25 mouse cellular contexts compared by ENCODE assay signal in the genomic region with DNA sequence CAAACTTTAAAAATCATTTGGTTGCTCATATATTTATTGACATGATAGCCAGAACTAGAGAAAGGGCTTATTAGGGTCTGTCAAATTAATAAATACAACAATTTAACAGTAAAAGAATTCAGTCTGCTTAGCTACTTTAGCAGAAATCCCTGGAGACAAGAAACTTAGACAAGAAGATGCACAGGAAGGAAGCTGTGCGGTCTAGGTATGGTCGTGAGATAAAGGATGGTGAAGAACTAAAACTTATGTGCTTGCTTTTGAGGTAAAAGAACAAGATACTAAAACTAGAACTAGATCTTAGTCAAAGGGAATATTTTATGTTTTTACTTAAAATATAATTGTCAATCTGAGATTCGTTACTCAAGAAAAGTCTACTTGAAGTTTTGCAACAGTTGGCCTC. TPM values are rescaled to one million over a fixed set of nuclear protein-coding genes. Genes with fewer than 3 reads are reported as not detected.
DNase-seq lines count a peak whose midpoint lies in the region; ATAC-seq and TF ChIP-seq lines count a peak whose summit lies in the region.
"Had no signal": no experiment of that assay in that cellular context is flagged by ENCODE, and none has a peak within 500 bp of the region (broad histone marks: within the 10 kb centered on the region; RNA-seq: fewer than 3 reads in every experiment).

No protein-coding gene starts in this region.

- no peak overlapping the region for H3K4me3 ChIP-seq in layer of hippocampus, adult 2 months
- H3K4me3 ChIP-seq in kidney, embryonic 14.5 days (ENCODE audit: low read length): no peak overlapping the region
- H3K4me3 ChIP-seq: embryonic facial prominence, embryonic 13.5 days; embryonic facial prominence, embryonic 15.5 days; erythroblast, embryonic 14.5 days; forebrain, embryonic 10.5 days; forebrain, embryonic 12.5 days had no signal

- H3K27ac ChIP-seq in layer of hippocampus, adult 2 months: peak overlapping the region; percentile 81; the same call in 1 of the 2 replicates
- H3K27ac ChIP-seq in kidney, embryonic 14.5 days (ENCODE audit: low read depth, low read length): no peak overlapping the region
- H3K27ac ChIP-seq: embryonic facial prominence, embryonic 13.5 days; forebrain, embryonic 10.5 days; forebrain, embryonic 12.5 days had no signal

- no peak overlapping the region for H3K4me2 ChIP-seq in kidney, embryonic 14.5 days (replicated peaks; ENCODE audit: low read depth, low read length)
- H3K4me2 ChIP-seq: embryonic facial prominence, embryonic 13.5 days; embryonic facial prominence, embryonic 15.5 days; forebrain, embryonic 12.5 days had no signal

- ATAC-seq in kidney, embryonic 14.5 days (ENCODE audit: low FRiP score, low TSS enrichment): no peak
- ATAC-seq: activated CD4-positive, CD25-positive, alpha-beta regulatory T cell, adult 4 months; forebrain, embryonic 14.5 days; forebrain, embryonic 16.5 days; Patski had no signal

- H3K4me1 ChIP-seq in kidney, embryonic 14.5 days (ENCODE audit: control insufficient read depth, insufficient read depth, low read length): peaks cover 5% of the 10 kb centered on the region; the same call in 1 of the 2 replicates
- H3K4me1 ChIP-seq: forebrain, embryonic 12.5 days had no signal

- no peak for TF ChIP-seq CTCF in layer of hippocampus, adult 2 months (conservative IDR thresholded peaks at IDR 0.05)

- H3K9me3 ChIP-seq in kidney, embryonic 14.5 days (ENCODE audit: control insufficient read depth, low read length): no peaks in the 10 kb centered on the region
- H3K9me3 ChIP-seq: embryonic facial prominence, embryonic 13.5 days; embryonic facial prominence, embryonic 15.5 days; forebrain, embryonic 10.5 days; forebrain, embryonic 12.5 days; G1E had no signal

- 94% methylated on average over 3 of the region's 3 CpGs for WGBS in kidney, embryonic 14.5 days

- no peak overlapping the region for H3K9ac ChIP-seq in kidney, embryonic 14.5 days (ENCODE audit: low read depth, low read length)
- H3K9ac ChIP-seq: embryonic facial prominence, embryonic 13.5 days; embryonic facial prominence, embryonic 15.5 days; forebrain, embryonic 12.5 days had no signal

- H3K36me3 ChIP-seq in kidney, embryonic 14.5 days (ENCODE audit: control insufficient read depth, insufficient read depth, low read length): peaks cover 71% of the 10 kb centered on the region

- no peaks in the 10 kb centered on the region for H3K27me3 ChIP-seq in kidney, embryonic 14.5 days (ENCODE audit: control insufficient read depth, insufficient read depth, low read length)
- H3K27me3 ChIP-seq: CH12.LX; embryonic facial prominence, embryonic 13.5 days; embryonic facial prominence, embryonic 15.5 days; forebrain, embryonic 12.5 days; Patski had no signal

- DNase-seq in layer of hippocampus, adult 2 months (ENCODE audit: low spot score in 2 of 2): no peak
- no peak for DNase-seq in layer of hippocampus, postnatal 10 days (ENCODE audit: low spot score in 2 of 2)
- DNase-seq in CD4-positive helper T cell, adult 2 months (ENCODE audit: low read depth, low spot score): peak; percentile 34
- DNase-seq in induced T-regulatory cell, adult 2 months (ENCODE audit: low read depth): peak; percentile 22
- DNase-seq in spleen, adult 12 weeks (ENCODE audit: low spot score): no peak
- DNase-seq: adrenal gland, adult 8-10 months; adrenal gland, postnatal 14 days; adrenal gland, postnatal 36 days; cerebellum, adult 11-12 months; cerebellum, adult 2 months; cerebellum, adult 9-10 months; cerebellum, postnatal 10 days; cerebellum, postnatal 25 days had no signal

RNA-seq across cellular contexts. Expression of a gene that starts 17.5 kb away (rescaled TPM):
- total RNA-seq in layer of hippocampus, adult 2 months (2021): 10 to 100 TPM; 67.0 to 70.9 TPM
- total RNA-seq in layer of hippocampus, postnatal 10 days (2021): 10 to 100 TPM; 81.8 to 86.9 TPM
- polyA plus RNA-seq in kidney, embryonic 14.5 days (2014; fragmentation: Nextera tagmentation; extraction: Ambion mirVana): 70.0 and 89.8 TPM in 2 replicates

RNA-seq across cellular contexts. Expression of a gene that starts 17.6 kb away (rescaled TPM):
- total RNA-seq in layer of hippocampus, adult 2 months (2021): 10 to 100 TPM; 62.5 to 72.3 TPM
- total RNA-seq in layer of hippocampus, postnatal 10 days (2021): 10 to 100 TPM; 70.3 to 70.6 TPM
- polyA plus RNA-seq in kidney, embryonic 14.5 days (2014; fragmentation: Nextera tagmentation; extraction: Ambion mirVana): 155 and 156 TPM in 2 replicates

Comparison
In these comparisons a context has a peak if more than half of its experiments do, and no peak if none do; other contexts are left out.
1. DNase-seq: peak in CD4-positive helper T cell, adult 2 months (single experiment) and induced T-regulatory cell, adult 2 months (single experiment); none in layer of hippocampus, adult 2 months (0 of 2), layer of hippocampus, postnatal 10 days (0 of 2) and spleen, adult 12 weeks (single experiment).